Mouse (Mus musculus) natural killer cell, adult 2 months (primary cell): ENCODE measurements around the gene Bgn.

ENCODE experiments used
- DNase-seq, 2 experiments: peaks; one replicate each; pipeline ENCODE4 v3.0.0; 2022; ENCODE audit warnings: low spot score in 2 of 2

Gene Bgn

DNA sequence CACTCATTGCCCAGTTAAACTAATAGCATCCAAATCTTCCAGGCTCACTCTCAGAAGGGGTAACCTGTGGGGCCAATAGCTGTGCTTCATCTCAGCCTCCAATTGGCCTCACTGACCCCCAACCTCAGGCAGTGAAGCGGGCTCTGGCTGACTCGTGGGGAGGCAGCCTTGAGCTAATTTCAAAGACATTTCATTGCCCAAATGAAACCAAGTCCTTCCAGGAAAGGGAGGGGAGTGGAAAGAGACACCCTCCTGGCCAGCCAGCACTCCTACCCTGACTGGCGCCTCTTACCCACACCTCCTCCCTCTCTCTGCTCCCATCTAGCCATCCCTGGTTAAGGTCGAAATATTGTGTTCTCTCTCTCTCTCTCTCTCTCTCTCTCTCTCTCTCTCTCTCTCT is 6.8 kb downstream of the Bgn start:
- DNase-seq, result no peak

DNA sequence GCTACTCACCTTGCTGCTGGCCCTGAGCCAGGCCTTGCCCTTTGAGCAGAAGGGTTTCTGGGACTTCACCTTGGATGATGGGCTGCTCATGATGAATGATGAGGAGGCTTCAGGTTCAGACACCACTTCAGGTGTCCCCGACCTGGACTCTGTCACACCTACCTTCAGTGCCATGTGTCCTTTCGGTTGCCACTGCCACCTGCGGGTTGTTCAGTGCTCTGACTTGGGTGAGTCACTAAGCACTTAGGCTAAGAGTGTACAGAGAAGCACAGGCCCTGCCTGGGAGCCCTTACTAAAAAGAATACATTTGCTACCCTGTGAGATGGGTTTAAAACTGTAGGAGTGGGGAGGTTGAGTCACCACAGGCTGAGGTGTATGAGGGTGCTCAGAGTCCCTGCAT is 7.4 kb downstream of the Bgn start:
- no peak for DNase-seq

DNA sequence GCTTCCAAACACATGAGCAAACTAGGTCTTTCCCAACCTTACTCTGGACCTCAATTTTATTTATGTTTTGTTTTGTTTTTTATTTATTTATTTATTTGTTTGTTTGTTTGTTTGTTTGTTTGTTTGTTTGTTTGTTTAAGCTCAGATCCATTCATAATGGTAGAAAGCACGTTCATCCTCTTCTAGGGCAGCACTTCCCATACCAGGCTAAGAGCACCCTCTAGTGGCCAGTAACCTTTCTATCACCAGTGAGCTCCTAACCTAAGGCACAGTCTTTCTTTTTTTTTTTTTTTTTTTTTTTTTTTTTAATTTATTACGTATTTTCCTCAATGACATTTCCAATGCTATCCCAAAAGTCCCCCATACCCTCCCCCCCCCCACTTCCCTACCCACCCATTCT is 10.2 kb downstream of the Bgn start:
- DNase-seq, result peak; percentile 24 to 58

DNA sequence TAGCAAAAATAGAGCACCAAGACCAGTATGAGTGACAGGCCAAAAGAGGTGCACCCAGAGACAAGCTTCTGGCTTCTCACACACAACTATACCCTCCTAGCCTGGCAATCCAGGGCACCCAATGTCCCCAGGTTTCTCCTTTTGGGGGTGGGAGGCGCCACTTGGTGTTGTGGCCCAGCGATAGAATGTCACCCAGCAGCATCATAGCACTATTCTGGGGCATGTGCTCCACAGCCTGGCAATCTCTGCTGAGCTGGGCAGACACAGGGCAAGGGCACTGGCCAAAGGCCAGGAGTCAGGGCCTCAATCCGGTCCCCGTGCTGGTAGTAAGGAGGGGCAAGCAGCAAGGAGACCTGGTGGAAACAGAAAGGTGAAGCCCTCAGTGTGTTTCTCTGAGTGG is 13.3 kb downstream of the Bgn start:
- no peak for DNase-seq

DNA sequence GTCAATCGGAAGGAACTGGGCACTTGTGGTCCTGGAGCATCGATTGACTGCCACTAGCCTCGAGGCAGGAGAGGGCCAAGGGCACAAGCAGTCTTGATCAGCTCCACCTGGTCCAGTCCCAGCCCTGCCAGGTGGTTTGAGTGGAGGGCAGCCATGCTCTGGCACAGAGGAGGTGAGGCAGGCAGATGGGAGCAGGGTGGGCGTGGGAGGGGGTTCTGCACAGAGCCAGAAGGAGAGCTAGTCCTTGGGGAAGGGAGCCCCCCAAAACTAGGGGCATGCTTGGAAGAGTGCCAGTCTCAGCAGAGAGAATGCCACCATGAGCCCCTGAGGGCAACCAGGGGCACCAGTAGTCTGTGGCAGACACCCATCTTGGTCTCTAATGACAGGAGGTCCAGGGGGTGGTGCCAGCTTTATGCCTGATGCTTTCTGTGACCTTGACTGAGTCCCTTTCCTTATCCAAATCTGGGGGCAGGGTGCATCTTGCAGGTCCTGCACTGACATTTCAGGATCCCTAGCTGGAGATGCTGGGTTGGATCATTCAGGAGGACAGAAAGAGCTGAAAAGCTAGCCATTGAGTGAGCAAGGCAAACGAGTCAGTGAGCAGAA is 21.8 kb downstream of the Bgn start:
- no peak for DNase-seq

DNA sequence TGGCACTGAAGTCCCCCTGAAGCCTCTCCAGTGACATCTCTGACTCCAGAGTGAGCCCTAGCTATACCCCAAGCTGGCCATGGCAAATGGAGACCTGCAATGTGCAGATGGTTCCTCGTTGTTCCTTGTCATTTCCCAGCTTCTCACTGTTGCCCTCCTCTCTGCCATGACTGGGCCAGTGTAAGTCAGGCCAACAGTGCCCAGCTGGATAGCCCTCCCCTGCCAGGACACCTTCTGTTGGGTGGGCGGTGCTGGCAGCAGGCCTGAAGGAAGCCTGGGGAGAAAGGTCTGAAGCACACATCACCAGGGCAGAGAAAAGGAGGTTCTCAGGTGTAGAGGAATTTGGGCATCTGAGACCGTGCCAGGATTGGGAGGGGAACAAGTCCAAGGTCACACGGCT is 23.2 kb downstream of the Bgn start:
- no peak for DNase-seq

DNA sequence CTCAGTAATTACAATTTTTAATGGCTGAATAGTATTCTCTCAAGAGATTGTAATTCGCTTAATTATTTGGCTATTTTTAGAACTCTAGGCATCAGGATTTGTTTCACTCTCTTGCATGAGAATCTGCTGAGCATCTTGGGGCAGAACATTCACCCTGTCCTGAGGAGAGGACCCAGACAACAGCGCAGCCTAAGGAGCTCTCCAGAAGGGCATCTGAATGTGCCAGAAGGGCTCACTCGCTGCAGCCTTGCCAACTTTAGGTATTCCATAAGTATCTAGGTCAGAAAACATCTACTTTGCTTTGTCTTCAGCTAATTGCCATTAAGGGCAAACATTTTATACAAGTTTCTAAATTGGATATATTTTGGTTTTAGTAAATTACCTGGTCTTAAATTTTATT is 25.8 kb downstream of the Bgn start:
- no peak for DNase-seq

DNA sequence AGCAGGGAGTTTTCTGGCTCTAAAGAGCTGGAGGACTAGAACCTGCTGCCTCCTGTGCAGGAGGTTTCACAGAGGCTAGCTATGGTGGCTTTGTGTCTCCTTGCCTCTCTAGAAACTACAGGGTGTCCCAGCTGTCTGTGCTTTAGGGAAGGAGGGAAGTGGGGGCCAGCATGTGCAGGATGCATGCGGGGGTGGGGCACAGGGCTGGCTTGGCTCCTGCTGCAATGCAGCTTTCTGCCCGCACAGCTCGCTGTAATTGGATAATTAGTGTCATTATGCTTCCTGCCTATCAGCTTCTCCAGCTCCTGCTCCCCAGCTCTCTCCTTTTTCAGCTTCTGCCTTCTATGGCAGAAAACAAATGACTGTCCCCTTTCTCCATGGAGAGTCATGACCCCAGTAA is 29.5 kb downstream of the Bgn start:
- no peak for DNase-seq

DNA sequence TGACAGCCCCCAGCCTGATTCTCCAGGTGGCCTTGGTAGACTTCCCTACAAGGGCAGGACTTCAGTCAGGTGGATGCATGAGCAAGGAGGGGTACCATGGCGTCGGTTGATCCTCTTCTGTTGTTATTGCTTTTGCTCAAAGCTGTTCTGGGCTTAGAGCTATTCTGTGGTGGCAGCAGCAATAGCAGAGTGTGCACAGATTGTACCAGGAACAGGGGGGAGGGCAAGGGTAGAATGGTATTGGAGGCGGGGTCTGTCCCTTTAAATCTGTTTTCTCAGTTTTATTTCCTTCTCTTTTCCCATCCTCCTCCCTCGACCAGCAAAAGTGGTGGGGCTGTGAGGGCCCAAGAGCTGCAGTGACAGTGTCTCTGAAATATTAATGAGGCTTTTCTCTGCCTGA is 33.2 kb downstream of the Bgn start:
- DNase-seq, result no peak

DNA sequence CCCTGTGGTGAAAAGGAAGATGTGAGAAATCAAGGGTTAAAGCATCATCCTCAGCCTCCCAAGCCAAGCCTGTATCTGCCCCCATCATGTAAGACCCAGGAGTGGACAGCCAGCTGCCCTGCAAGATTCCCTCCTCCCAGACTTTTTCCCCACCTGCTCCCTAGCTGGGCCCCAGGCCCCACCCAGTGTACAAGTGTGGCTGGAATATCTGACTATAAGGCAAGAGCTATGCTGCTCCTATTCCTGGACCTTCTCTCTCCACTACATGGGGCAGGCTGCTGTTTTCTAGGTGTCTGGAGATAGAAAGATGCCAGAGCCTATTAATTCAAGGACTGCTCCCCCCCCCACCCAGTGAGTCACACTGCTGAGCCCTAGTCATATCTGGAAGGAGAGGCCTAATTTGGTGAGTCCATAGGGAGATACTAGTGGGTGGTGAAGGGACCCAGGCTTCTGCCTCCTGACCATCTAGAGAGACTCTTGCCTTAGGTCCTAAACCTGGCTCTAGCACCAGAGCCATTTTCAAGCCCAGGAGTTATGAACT is 33.7 kb downstream of the Bgn start:
- no peak for DNase-seq

DNA sequence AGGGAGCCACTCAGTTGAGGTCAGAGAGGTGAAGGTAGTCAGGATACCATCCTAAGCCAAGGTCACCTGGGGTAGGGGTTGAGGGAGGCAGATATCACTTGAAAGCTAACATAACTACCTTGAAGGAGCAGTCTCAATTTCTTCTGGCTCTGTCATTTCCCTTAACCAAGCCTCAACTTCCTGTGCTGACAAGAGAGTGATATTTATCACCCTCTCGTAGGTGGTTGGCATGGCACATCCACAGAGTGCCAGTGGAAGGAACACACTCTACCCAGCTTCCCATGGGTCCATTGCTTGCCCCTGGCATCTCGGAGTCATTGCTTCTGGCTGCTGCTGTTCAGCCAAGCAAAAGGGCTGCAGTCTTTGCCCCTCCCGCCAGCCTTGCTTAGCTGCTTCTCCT is 37.3 kb downstream of the Bgn start:
- no peak for DNase-seq

DNA sequence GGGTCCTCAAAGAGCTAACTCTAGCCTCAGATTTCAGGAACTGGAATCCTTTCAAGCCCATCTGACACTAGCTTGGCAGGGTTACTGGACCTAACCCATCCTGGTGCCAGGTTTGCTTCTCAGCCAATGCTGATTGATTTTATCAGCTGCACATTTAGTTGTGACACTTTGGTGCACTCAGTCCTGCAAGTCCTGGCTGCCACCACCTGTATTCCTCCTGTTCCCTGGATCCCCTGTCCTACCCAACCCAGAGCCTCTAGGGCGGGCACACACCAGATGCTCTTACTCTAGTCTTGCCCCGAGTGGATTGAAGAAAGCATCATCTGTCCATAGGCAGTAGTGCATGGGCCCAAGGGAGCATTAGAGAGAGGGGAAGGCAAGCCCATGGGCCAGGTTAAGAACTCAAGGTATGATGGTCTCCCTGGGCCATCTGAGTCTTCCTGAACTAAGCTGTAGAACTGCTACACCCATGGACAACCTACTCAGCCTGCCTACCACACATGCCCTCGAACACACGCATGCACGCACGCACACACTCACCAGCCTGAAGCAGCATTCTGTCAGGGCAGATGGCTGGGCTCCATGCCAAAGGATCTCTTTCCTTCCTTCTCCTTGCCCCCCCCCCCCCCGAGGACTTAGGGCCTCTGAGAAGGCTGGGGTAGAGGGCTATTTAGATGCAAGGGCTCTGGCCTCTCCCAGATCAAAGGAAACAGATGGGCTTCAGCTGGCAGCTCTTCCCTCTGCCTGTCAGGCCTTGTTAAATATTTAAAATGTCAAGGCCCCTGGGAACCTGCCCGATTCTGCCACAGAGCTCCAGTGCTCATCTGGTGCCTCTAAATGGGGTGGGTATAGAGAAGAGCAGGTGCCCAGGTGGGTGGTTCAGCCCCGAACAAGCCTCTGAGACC is 41.2 kb downstream of the Bgn start:
- no peak for DNase-seq

DNA sequence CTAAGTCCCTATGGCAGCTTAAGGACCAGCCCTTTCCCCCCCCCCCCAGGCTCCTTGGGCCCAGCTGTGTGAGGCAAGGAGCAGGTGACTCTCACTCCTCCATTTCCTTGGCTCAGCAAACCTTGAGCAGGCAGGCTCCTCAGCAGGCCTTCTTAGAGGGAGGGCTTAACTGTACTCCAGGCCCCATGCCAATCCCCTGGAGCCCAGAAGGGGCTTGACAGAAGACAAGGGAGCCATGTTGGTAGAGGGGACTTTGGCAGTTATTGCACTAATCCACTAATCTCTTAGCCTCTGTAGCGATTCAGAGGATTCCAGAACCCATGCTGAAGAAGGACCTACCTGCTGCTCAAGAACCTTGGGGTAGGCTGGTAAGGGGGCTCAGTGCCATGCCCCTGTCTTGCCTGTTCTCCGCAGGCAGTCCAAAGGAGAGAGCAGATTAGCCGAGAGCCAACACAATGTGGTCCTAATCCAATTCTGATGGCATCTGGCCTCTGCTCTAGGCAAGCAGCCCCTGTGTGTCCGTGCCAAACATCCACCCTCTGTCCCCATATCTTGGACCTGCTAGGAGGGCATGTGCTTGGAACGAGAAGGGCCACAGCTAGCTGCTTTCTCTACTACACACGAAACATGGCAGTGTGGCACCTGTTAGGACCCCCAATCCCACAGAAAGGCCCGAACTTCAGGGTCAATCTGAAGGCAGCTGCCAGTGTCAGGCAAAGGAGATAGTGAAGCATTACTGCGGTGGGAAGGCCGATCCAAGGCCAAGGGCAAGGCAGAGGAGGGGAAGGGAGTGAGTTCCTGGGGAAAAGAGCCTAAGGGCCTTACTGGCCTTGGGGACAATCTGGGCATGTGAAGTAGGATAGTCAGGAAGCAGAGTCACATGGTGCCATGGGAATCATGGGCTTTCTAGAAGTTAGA is 42.1 kb downstream of the Bgn start:
- no peak for DNase-seq

DNA sequence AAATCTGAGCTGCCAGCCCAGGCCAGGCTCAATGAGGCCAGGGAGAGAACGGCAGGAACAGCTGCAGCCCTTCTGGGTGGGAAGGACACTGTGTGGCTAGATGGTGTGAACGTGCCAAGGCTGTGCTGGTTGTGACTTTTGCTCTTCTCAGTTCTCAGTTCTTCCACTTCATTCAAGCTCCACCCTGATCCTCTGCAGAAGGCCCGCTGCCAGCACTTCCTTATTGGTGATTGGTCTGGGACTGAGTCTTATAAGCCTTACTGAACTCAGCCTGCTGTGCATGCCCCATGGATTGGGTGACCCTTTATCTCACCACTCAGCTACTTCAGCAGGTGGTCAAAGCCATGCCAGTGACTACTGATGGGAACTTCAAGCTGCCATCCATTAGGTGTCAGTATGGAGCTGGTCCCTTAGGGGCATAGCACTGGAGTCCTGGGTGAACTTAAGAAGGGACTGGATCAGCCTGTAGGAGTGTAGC is 43.0 kb downstream of the Bgn start:
- no peak for DNase-seq

DNA sequence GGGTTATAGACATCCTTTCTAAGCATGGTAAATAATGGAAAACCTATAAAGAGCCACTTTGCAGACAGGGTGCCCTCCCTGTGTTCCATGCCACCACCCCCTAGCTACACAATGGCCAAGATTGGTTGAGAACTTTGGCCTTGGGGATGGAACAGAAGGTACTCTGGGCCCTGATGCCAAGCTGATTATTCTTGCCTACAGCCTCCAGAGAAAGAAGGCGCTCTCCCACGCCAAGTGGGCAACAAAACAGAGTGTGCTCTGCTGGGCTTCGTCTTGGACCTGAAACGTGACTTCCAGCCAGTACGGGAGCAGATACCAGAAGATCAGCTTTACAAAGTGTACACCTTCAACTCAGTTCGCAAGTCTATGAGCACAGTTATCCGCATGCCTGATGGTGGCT is 54.5 kb downstream of the Bgn start:
- DNase-seq, result no peak

DNA sequence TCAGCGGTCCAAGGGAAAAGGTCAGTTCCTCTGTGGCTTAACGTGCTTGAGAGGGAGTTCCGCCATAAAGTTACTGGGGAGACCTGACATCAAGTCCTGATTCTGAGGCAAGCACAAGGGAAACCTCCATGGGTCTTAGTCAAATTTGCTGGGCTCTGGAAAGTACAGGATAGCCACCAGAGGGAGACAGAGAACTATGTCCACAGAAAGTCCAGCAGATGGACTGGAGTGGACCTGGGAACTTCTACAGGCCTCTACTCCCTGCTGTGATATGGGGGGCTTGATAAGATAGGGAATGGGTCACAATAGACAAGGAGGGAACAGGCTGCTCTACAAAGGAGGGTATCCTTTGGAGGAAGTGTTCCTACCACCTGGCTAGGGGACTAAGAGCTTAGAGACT is 59.9 kb downstream of the Bgn start:
- DNase-seq, result no peak
